ENCODE assay signal across 8 mouse cellular contexts in the genomic region with DNA sequence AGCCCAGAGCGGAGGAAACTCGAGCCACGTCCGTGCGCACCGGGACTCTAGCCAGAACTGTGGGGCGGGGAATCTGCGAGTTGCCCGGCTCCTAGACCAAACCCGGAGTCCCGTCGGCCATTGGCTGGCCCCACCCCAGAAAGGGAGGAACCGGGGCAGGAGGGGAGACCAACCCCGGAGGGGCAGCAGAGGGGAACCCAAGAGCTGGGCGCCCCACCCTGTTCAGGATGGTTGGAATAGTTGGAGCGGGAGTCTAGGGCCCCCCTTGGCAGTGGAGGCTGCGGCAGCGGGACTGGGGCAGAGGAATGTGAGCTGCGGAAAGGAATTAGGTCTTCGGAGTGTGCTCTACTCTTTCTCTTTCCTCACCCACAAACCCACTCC. TPM values are rescaled to one million over a fixed set of nuclear protein-coding genes. Genes with fewer than 3 reads are reported as not detected.
DNase-seq lines count a peak whose midpoint lies in the region; ATAC-seq and TF ChIP-seq lines count a peak whose summit lies in the region.

Gene Cavin1, minus strand, starts transcription at position 331 of the 381 bp plus-strand sequence.

- TF ChIP-seq CTCF in ES-Bruce4 (IDR thresholded peaks at IDR 0.05; ENCODE audit: low read depth, low read length), result no peak
- TF ChIP-seq CTCF in bone marrow, adult 2 months (IDR thresholded peaks at IDR 0.05; ENCODE audit: control insufficient read depth, insufficient read depth, low read length), result no peak
- no peak for TF ChIP-seq CTCF in liver, postnatal 0 days (IDR thresholded peaks at IDR 0.05; ENCODE audit: low read depth)

- H3K4me1 ChIP-seq in ES-Bruce4 (ENCODE audit: control insufficient read depth, insufficient read depth, low read length), result peaks cover 2% of the 10 kb centered on the region
- no peaks in the 10 kb centered on the region for H3K4me1 ChIP-seq in bone marrow, adult 2 months (ENCODE audit: control insufficient read depth, insufficient read depth, low read length)
- H3K4me1 ChIP-seq in forebrain, embryonic 11.5 days (replicated peaks; ENCODE audit: control insufficient read depth, insufficient read depth, low read length), result peaks cover 10% of the 10 kb centered on the region; the same call in 1 of the 2 replicates
- H3K4me1 ChIP-seq in heart, embryonic 16.5 days (ENCODE audit: control insufficient read depth, insufficient read depth, low read length), result peaks cover 32% of the 10 kb centered on the region
- peaks cover 8% of the 10 kb centered on the region for H3K4me1 ChIP-seq in liver, postnatal 0 days (ENCODE audit: insufficient read depth)

- DNase-seq in forebrain, embryonic 11.5 days (ENCODE audit: low spot score), result peak; percentile 65
- peak; percentile 95 to 97 for DNase-seq in kidney, postnatal 25 days
- DNase-seq in liver, postnatal 0 days, result peak; percentile 82
- DNase-seq in urinary bladder, postnatal 14 days (ENCODE audit: low spot score), result peak; percentile 98

- TF ChIP-seq EP300 in ES-Bruce4 (IDR thresholded peaks at IDR 0.05; ENCODE audit: insufficient read depth, low read depth, low read length), result 0 out of 2 replicates have a peak, but pooled peaks have one; percentile 28
- TF ChIP-seq EP300 in liver, postnatal 0 days (IDR thresholded peaks at IDR 0.05; ENCODE audit: low read depth), result 0 out of 2 replicates have a peak, but pooled peaks have one; percentile 12

- peaks cover 4% of the 10 kb centered on the region; the same call in 1 of the 2 replicates for H3K27me3 ChIP-seq in ES-Bruce4 (ENCODE audit: control insufficient read depth, insufficient read depth, low read length, poor library complexity, severe bottlenecking)
- peaks cover 46% of the 10 kb centered on the region for H3K27me3 ChIP-seq in forebrain, embryonic 11.5 days (ENCODE audit: control insufficient read depth, insufficient read depth, low read length)
- H3K27me3 ChIP-seq in heart, embryonic 16.5 days (ENCODE audit: control insufficient read depth, insufficient read depth, low read length), result no peaks in the 10 kb centered on the region
- H3K27me3 ChIP-seq in liver, postnatal 0 days (ENCODE audit: insufficient read depth, low read length), result peaks cover 30% of the 10 kb centered on the region

- H3K4me3 ChIP-seq in ES-Bruce4 (ENCODE audit: low read depth, low read length), result peak within 1 kb of the TSS; percentile 59
- peak within 1 kb of the TSS; percentile 57 for H3K4me3 ChIP-seq in bone marrow, adult 2 months (replicated peaks; ENCODE audit: control insufficient read depth, low read depth, low read length)
- H3K4me3 ChIP-seq in forebrain, embryonic 11.5 days (ENCODE audit: low read depth, low read length), result peak within 1 kb of the TSS; percentile 30
- peak within 1 kb of the TSS; percentile 81 for H3K4me3 ChIP-seq in heart, embryonic 16.5 days (ENCODE audit: low read length)
- peak within 1 kb of the TSS; percentile 68 for H3K4me3 ChIP-seq in liver, postnatal 0 days (ENCODE audit: low read depth, low read length)

- no peaks in the 10 kb centered on the region for H3K9me3 ChIP-seq in ES-Bruce4 (replicated peaks; ENCODE audit: control insufficient read depth, insufficient read depth, low read length, poor library complexity, severe bottlenecking)
- H3K9me3 ChIP-seq in forebrain, embryonic 11.5 days (ENCODE audit: control insufficient read depth, low read length), result no peaks in the 10 kb centered on the region
- no peaks in the 10 kb centered on the region for H3K9me3 ChIP-seq in heart, embryonic 16.5 days (replicated peaks; ENCODE audit: control insufficient read depth, low read length)
- H3K9me3 ChIP-seq in liver, postnatal 0 days (ENCODE audit: low read length), result no peaks in the 10 kb centered on the region

- H3K36me3 ChIP-seq in ES-Bruce4 (ENCODE audit: control insufficient read depth, insufficient read depth, low read length, poor library complexity, severe bottlenecking), result no peaks in the 10 kb centered on the region
- no peaks in the 10 kb centered on the region for H3K36me3 ChIP-seq in forebrain, embryonic 11.5 days (ENCODE audit: control insufficient read depth, insufficient read depth, low read length)
- H3K36me3 ChIP-seq in heart, embryonic 16.5 days (ENCODE audit: control insufficient read depth, insufficient read depth), result peaks cover 4% of the 10 kb centered on the region; the same call in 1 of the 2 replicates
- H3K36me3 ChIP-seq in liver, postnatal 0 days (replicated peaks; ENCODE audit: insufficient read depth, low read length), result no peaks in the 10 kb centered on the region

- peak within 1 kb of the TSS; percentile 32 for H3K4me2 ChIP-seq in forebrain, embryonic 11.5 days (ENCODE audit: low read depth, low read length, severe bottlenecking)
- peak within 1 kb of the TSS; percentile 76 for H3K4me2 ChIP-seq in heart, embryonic 16.5 days (ENCODE audit: low read depth, low read length)
- H3K4me2 ChIP-seq in liver, postnatal 0 days (ENCODE audit: low read depth, low read length), result peak within 1 kb of the TSS; percentile 90

- ATAC-seq in forebrain, embryonic 11.5 days (replicated peaks; ENCODE audit: low FRiP score), result no peak
- peak; percentile 94 for ATAC-seq in heart, embryonic 16.5 days (replicated peaks; ENCODE audit: extremely low read depth, insufficient read depth, low FRiP score)
- peak; percentile 76 for ATAC-seq in liver, postnatal 0 days
- ATAC-seq in neutrophil, adult 5-6 weeks (ENCODE audit: extremely low read depth, insufficient number of reproducible peaks, low FRiP score, poor library complexity, severe bottlenecking), result peak; percentile 18; the same call in 1 of the 2 replicates

- WGBS in bone marrow, adult 2 months, result 5% methylated on average over 20 of the region's 20 CpGs
- under 1% methylated on average over 20 of the region's 20 CpGs for WGBS in forebrain, embryonic 11.5 days
- 2% methylated on average over 20 of the region's 20 CpGs for WGBS in heart, embryonic 16.5 days
- WGBS in liver, postnatal 0 days (ENCODE audit: insufficient replicate concordance), result 6% methylated on average over 20 of the region's 20 CpGs

- no peak within 1 kb of the TSS for H3K27ac ChIP-seq in ES-Bruce4 (ENCODE audit: insufficient read depth, low read length)
- H3K27ac ChIP-seq in bone marrow, adult 2 months (ENCODE audit: control insufficient read depth, insufficient read depth, low read depth, low read length, poor library complexity), result peak within 1 kb of the TSS; percentile 12; the same call in 1 of the 2 replicates
- H3K27ac ChIP-seq in forebrain, embryonic 11.5 days (ENCODE audit: low read depth, low read length), result no peak within 1 kb of the TSS
- peak within 1 kb of the TSS; percentile 98 for H3K27ac ChIP-seq in heart, embryonic 16.5 days (ENCODE audit: low read length)
- H3K27ac ChIP-seq in liver, postnatal 0 days (ENCODE audit: low read depth), result peak within 1 kb of the TSS; percentile 78

- TF ChIP-seq POLR2A in ES-Bruce4 (IDR thresholded peaks at IDR 0.05; ENCODE audit: insufficient read depth, low read length), result peak; percentile 41
- TF ChIP-seq POLR2A in bone marrow, adult 2 months (IDR thresholded peaks at IDR 0.05; ENCODE audit: borderline replicate concordance, control insufficient read depth, low read depth, low read length), result no peak

- peak within 1 kb of the TSS; percentile 57 for H3K9ac ChIP-seq in ES-Bruce4 (ENCODE audit: low read depth, poor library complexity, severe bottlenecking)
- no peak within 1 kb of the TSS for H3K9ac ChIP-seq in forebrain, embryonic 11.5 days (ENCODE audit: low read length)
- H3K9ac ChIP-seq in heart, embryonic 16.5 days (ENCODE audit: low read length), result peak within 1 kb of the TSS; percentile 99
- H3K9ac ChIP-seq in liver, postnatal 0 days (replicated peaks), result peak within 1 kb of the TSS; percentile 69

RNA-seq across cellular contexts. Expression of gene Cavin1, which starts in this region (rescaled TPM):
- polyA plus RNA-seq in ES-Bruce4 (2011; ENCODE audit: insufficient read depth, insufficient read length, low read depth, missing spikeins), result 78.5 and 79.8 TPM in 2 replicates
- 54.2 and 71.2 TPM in 2 replicates for polyA plus RNA-seq in bone marrow, adult 2 months (2011; ENCODE audit: insufficient read depth, insufficient read length, low replicate concordance, missing spikeins)
- 11.8 and 14.2 TPM in 2 replicates for polyA plus RNA-seq in forebrain, embryonic 11.5 days (2014; fragmentation: Nextera tagmentation; extraction: Ambion mirVana)
- polyA plus RNA-seq in heart, embryonic 16.5 days (2015; fragmentation: Nextera tagmentation; extraction: Ambion mirVana), result 428 and 460 TPM in 2 replicates
- polyA plus RNA-seq in liver, postnatal 0 days (2015; fragmentation: Nextera tagmentation; extraction: Ambion mirVana), result 27.5 and 28.5 TPM in 2 replicates
- 0.74 and 0.93 TPM in 2 replicates for total RNA-seq in neutrophil, adult 5-6 weeks (2017)

Comparison
In these comparisons a context has a peak if more than half of its experiments do, and no peak if none do; other contexts are left out.
1. Peak in ATAC-seq in neutrophil, adult 5-6 weeks; RNA of the gene not detected or under 1 TPM.
2. H3K27ac ChIP-seq: peak in bone marrow, adult 2 months (single experiment), heart, embryonic 16.5 days (single experiment) and liver, postnatal 0 days (single experiment); none in ES-Bruce4 (single experiment) and forebrain, embryonic 11.5 days (single experiment).
3. H3K4me3 ChIP-seq: peak in every context shown above with its lines; median percentile 81 in heart, embryonic 16.5 days; 68 in liver, postnatal 0 days; 59 in ES-Bruce4; 57 in bone marrow, adult 2 months; 30 in forebrain, embryonic 11.5 days.
4. H3K4me2 ChIP-seq: peak in every context shown above with its lines; median percentile 90 in liver, postnatal 0 days; 76 in heart, embryonic 16.5 days; 32 in forebrain, embryonic 11.5 days.
5. Peak in every context shown above with its lines, with median percentiles within 50 percentile points of each other: DNase-seq.